Mouse (Mus musculus): ENCODE measurements around the gene Nfib. TPM values are rescaled to one million over a fixed set of nuclear protein-coding genes. Genes with fewer than 3 reads are reported as not detected.

Nfib gene
- total and polyA plus RNA-seq, 3 experiments = 0.04 to 0.11 (median 0.09) TPM

DNA sequence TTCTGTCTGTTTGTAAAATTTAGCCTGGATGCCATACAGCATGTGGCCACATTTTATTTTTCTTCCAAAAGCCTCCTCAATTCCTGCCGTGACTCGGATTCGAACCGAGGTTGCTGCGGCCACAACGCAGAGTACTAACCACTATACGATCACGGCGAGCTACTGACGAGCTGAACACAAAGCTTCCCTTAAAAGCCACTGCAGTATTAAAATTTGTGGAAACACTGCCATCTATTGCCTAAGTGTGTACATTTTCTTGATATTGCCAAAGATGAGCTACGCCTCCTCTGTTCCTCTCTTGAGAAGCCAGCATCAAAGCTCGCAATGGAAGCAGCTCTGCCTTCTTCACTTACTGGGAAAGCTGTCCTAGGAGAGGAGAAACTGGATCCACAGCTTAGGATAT lies 86.0 kb downstream of the Nfib start:
- TF ChIP-seq RAD21 (IDR thresholded peaks at IDR 0.05; ENCODE audit: low read depth, low read length) = peak; percentile 62
- no peak for TF ChIP-seq EP300 (IDR thresholded peaks at IDR 0.05; ENCODE audit: low read length)
- TF ChIP-seq KAT2A (IDR thresholded peaks at IDR 0.05; ENCODE audit: insufficient replicate concordance, low read length) = 0 out of 2 replicates have a peak, but pooled peaks have one; percentile 40
- peak in 1 of 2 experiments; percentile 61; a peak in 2 of 4 replicates for TF ChIP-seq CTCF (conservative IDR thresholded peaks at IDR 0.05 in 1 of 2, IDR thresholded peaks at IDR 0.05 in 1 of 2; ENCODE audit: low read depth in 2 of 2, low read length in 2 of 2)
- TF ChIP-seq ELF1 (IDR thresholded peaks at IDR 0.05; ENCODE audit: low read depth, low read length) = peak; percentile 89
- no peak for TF ChIP-seq SIN3A (IDR thresholded peaks at IDR 0.05; ENCODE audit: low read length)
- TF ChIP-seq SMC3 (IDR thresholded peaks at IDR 0.05; ENCODE audit: low read depth, low read length) = peak; percentile 17; the same call in 1 of the 2 replicates
- TF ChIP-seq RCOR1 (conservative IDR thresholded peaks at IDR 0.05; ENCODE audit: low read depth, low read length) = no peak
- no peak for TF ChIP-seq GABPA (IDR thresholded peaks at IDR 0.05; ENCODE audit: insufficient replicate concordance, low read depth, low read length)
- TF ChIP-seq MAFK (IDR thresholded peaks at IDR 0.05; ENCODE audit: insufficient replicate concordance, low read length) = peak; percentile 76; the same call in 1 of the 2 replicates
- peak; percentile 99 for TF ChIP-seq TBP (conservative IDR thresholded peaks at IDR 0.05; ENCODE audit: low read depth, low read length)
- H3K9ac ChIP-seq (ENCODE audit: insufficient read depth, low read depth) = no peak overlapping the region
- peak; percentile 43 for DNase-seq (ENCODE audit: extremely low read depth)
- dilution Hi-C loops (cut with MboI; ENCODE audit: extremely low pct_ligation_motif_present, extremely low pct_unique_long_range_greater_than_20kb, low sequenced_read_pairs) = no loop called here
- H3K9me3 ChIP-seq (replicated peaks; ENCODE audit: low read length) = no peaks in the 10 kb centered on the region
- H3K4me1 ChIP-seq (ENCODE audit: control insufficient read depth in 1 of 2, insufficient read depth in 2 of 2) = peaks cover 6 to 10% of the 10 kb centered on the region in 2 experiments; a peak in 3 of 4 replicates
- H3K27me3 ChIP-seq (replicated peaks) = no peaks in the 10 kb centered on the region
- H3K36me3 ChIP-seq (replicated peaks in 1 of 2; ENCODE audit: control insufficient read depth in 1 of 2, insufficient read depth in 1 of 2, low read length in 1 of 2) = no peaks in the 10 kb centered on the region
- no peak overlapping the region; the same call in 1 of the 2 replicates for H3K4me2 ChIP-seq (ENCODE audit: insufficient read depth, low read depth, poor library complexity, severe bottlenecking)
- no peaks in the 10 kb centered on the region for H3K79me2 ChIP-seq (replicated peaks; ENCODE audit: control insufficient read depth, extremely low read depth, insufficient read depth, poor library complexity, severe bottlenecking)
- in situ Hi-C loops (cut with MboI; ENCODE audit: low pct_ligation_motif_present, low pct_unique_long_range_greater_than_20kb, low sequenced_read_pairs) = no loop called here
- H3K27ac ChIP-seq (ENCODE audit: insufficient read depth, low read depth) = no peak overlapping the region
- H3K4me3 ChIP-seq (replicated peaks in 1 of 3; ENCODE audit: low read depth in 2 of 3, low read length in 2 of 3, poor library complexity in 1 of 3) = no peak overlapping the region

DNA sequence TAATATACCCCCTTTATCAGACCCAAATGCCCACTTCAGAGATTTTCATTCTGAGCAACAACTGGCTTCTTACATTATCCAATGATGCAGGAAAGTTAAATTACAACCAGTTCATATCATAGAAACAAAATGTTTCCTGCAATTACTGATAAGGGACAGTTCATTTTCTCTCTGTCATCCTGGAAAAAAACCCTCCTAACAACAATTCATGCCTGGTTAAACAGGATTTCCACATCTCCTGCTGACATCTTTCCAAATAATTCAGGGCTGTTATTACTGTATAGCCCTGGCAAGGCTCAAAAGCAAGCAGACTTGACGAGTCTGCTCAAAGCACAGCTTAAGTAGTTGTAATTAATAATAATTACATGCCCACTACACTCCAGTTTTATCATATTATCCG lies 86.5 kb downstream of the Nfib start:
- H3K27me3 ChIP-seq (replicated peaks) = no peaks in the 10 kb centered on the region
- peaks cover 6 to 10% of the 10 kb centered on the region in 2 experiments; a peak in 3 of 4 replicates for H3K4me1 ChIP-seq (ENCODE audit: control insufficient read depth in 1 of 2, insufficient read depth in 2 of 2)
- H3K4me3 ChIP-seq (replicated peaks in 1 of 3; ENCODE audit: low read depth in 2 of 3, low read length in 2 of 3, poor library complexity in 1 of 3) = no peak overlapping the region
- DNase-seq (ENCODE audit: extremely low read depth) = no peak
- H3K9ac ChIP-seq (ENCODE audit: insufficient read depth, low read depth) = no peak overlapping the region
- H3K9me3 ChIP-seq (replicated peaks; ENCODE audit: low read length) = no peaks in the 10 kb centered on the region
- H3K27ac ChIP-seq (ENCODE audit: insufficient read depth, low read depth) = no peak overlapping the region
- no peaks in the 10 kb centered on the region for H3K36me3 ChIP-seq (replicated peaks in 1 of 2; ENCODE audit: control insufficient read depth in 1 of 2, insufficient read depth in 1 of 2, low read length in 1 of 2)
- TF ChIP-seq BHLHE40 (IDR thresholded peaks at IDR 0.05; ENCODE audit: low read depth, low read length) (no peak), MXI1 (IDR thresholded peaks at IDR 0.05; ENCODE audit: low read depth, low read length) (no peak), CTCF (conservative IDR thresholded peaks at IDR 0.05 in 1 of 2, IDR thresholded peaks at IDR 0.05 in 1 of 2; ENCODE audit: low read depth in 2 of 2, low read length in 2 of 2) (no peak), HCFC1 (IDR thresholded peaks at IDR 0.05; ENCODE audit: low read depth, low read length) (no peak), JUND (conservative IDR thresholded peaks at IDR 0.05; ENCODE audit: low read depth, low read length) (no peak), MAZ (IDR thresholded peaks at IDR 0.05; ENCODE audit: low read depth, low read length) (no peak), TCF12 (IDR thresholded peaks at IDR 0.05; ENCODE audit: low read depth, low read length) (no peak), SIN3A (IDR thresholded peaks at IDR 0.05; ENCODE audit: low read length) (no peak), POLR2A (IDR thresholded peaks at IDR 0.05; ENCODE audit: low read depth, low read length) (no peak), KAT2A (IDR thresholded peaks at IDR 0.05; ENCODE audit: insufficient replicate concordance, low read length) (no peak), MAFK (IDR thresholded peaks at IDR 0.05; ENCODE audit: insufficient replicate concordance, low read length) (no peak), MEF2A (IDR thresholded peaks at IDR 0.05; ENCODE audit: borderline replicate concordance, low read depth, low read length) (no peak), NRF1 (IDR thresholded peaks at IDR 0.05; ENCODE audit: low read depth, low read length) (no peak), RAD21 (IDR thresholded peaks at IDR 0.05; ENCODE audit: low read depth, low read length) (no peak)
- no peak overlapping the region for H3K4me2 ChIP-seq (ENCODE audit: insufficient read depth, low read depth, poor library complexity, severe bottlenecking)
- dilution Hi-C loops (cut with MboI; ENCODE audit: extremely low pct_ligation_motif_present, extremely low pct_unique_long_range_greater_than_20kb, low sequenced_read_pairs) = no loop called here
- in situ Hi-C loops (cut with MboI; ENCODE audit: low pct_ligation_motif_present, low pct_unique_long_range_greater_than_20kb, low sequenced_read_pairs) = no loop called here
- H3K79me2 ChIP-seq (replicated peaks; ENCODE audit: control insufficient read depth, extremely low read depth, insufficient read depth, poor library complexity, severe bottlenecking) = no peaks in the 10 kb centered on the region

All from CH12.LX (cell line).